Mouse (Mus musculus) forebrain, embryonic 10.5 days (tissue): Measurements from ENCODE around the gene Atp5j2. TPM values are rescaled to one million over a fixed set of nuclear protein-coding genes. Genes with fewer than 3 reads are reported as not detected.

Source experiments
- DNase-seq: peaks from one replicate; pipeline ENCODE4 v3.0.0-alpha.2; 2017; ENCODE audit warnings: low spot score; ENCODE audit errors: extremely low spot score
- H3K27ac ChIP-seq: fragments of 300-500 bp; sonication (generic); 2 replicates; pipeline ENCODE4 v1.5.1; 2016; ENCODE audit warnings: mild to moderate bottlenecking
- H3K27me3 ChIP-seq: fragments of 300-500 bp; sonication (generic); 2 replicates; pipeline ENCODE4 v1.6.1; 2016; ENCODE audit warnings: mild to moderate bottlenecking; ENCODE audit not compliant: poor library complexity, severe bottlenecking
- H3K36me3 ChIP-seq: fragments of 300-500 bp; sonication (generic); replicated peaks from 2 replicates; pipeline ENCODE4 v1.6.1; 2016; ENCODE audit warnings: mild to moderate bottlenecking, moderate library complexity
- H3K4me1 ChIP-seq: fragments of 300-500 bp; sonication (generic); 2 replicates; pipeline ENCODE4 v1.6.1; 2016
- H3K4me3 ChIP-seq: fragments of 300-500 bp; sonication (generic); 2 replicates; pipeline ENCODE4 v1.5.1; 2016; ENCODE audit warnings: mild to moderate bottlenecking, moderate library complexity
- H3K9me3 ChIP-seq: fragments of 300-500 bp; sonication (generic); 2 replicates; pipeline ENCODE4 v1.6.1; 2016; ENCODE audit warnings: mild to moderate bottlenecking, moderate library complexity
- WGBS: fragments of 180-500 bp; shearing (Covaris S2); methylation state at CpG from one replicate; pipeline ENCODE4 v1.1.7; 2016; 5-methylcytosine and 5-hydroxymethylcytosine counted together
- polyA plus RNA-seq: library from polyadenylated mRNA; unstranded; fragments of >200 nt; fragmentation: Nextera tagmentation; extraction: Ambion mirVana; gene quantifications from 2 replicates; pipeline ENCODE4 v1.2.1, GENCODE M21; 2016

Gene Atp5j2
- polyA plus RNA-seq, 1 experiment from 2014 or later: 508 TPM

GRCm38 (mm10) chr5:145139571-145140519 is 52.0 kb downstream of the Atp5j2 start, which contains the start of the genes Pdap1 and Bud31:
TSS of gene Pdap1 (minus strand) at chr5:145140238.
TSS of gene Bud31 (plus strand) at chr5:145140362.
- peak; percentile 94 for DNase-seq
- no peaks in the 10 kb centered on the region for H3K27me3 ChIP-seq
- peaks cover 29% of the 10 kb centered on the region for H3K4me1 ChIP-seq
- H3K36me3 ChIP-seq: peaks cover 64% of the 10 kb centered on the region
- no peaks in the 10 kb centered on the region for H3K9me3 ChIP-seq
- H3K27ac ChIP-seq: peak within 1 kb of the TSS; percentile 99
- H3K4me3 ChIP-seq: peak within 1 kb of the TSS; percentile 97
- under 1% methylated on average over 84 of the region's 84 CpGs for WGBS

- Histone ChIP-seq H3K4me1 (peaks cover 29% of the 10 kb centered on the region), H3K27ac (peak overlapping the region; percentile 99), H3K36me3 (peaks cover 64% of the 10 kb centered on the region), H3K4me3 (peak overlapping the region; percentile 97), H3K27me3 (no peaks in the 10 kb centered on the region), H3K9me3 (no peaks in the 10 kb centered on the region)
- no peak for DNase-seq
- 31% methylated on average over 6 of the region's 6 CpGs for WGBS
These were observed 53.0 kb downstream of the Atp5j2 start for GRCm38 (mm10) chr5:145138836-145139235.

Other genes with a start within 250 kb of the Atp5j2 start
- gene Smurf1, start 226.2 kb downstream of the Atp5j2 start, polyA plus RNA-seq: 12.1 and 13.0 TPM in 2 replicates
- not detected in 2 replicates for gene Gm4871, start 159.3 kb downstream of the Atp5j2 start, polyA plus RNA-seq
- not detected in 2 replicates for gene 1700018F24Rik, start 149.1 kb downstream of the Atp5j2 start, polyA plus RNA-seq
- gene Arpc1a, start 108.2 kb downstream of the Atp5j2 start, polyA plus RNA-seq: 120 and 121 TPM in 2 replicates
- not detected in 2 replicates for gene Kpna7, start 108.0 kb downstream of the Atp5j2 start, polyA plus RNA-seq
- gene Arpc1b, start 77.8 kb downstream of the Atp5j2 start, polyA plus RNA-seq: 82.9 and 83.4 TPM in 2 replicates
- 148 and 151 TPM in 2 replicates for gene Pdap1, start 51.8 kb downstream of the Atp5j2 start, polyA plus RNA-seq
- gene Bud31, start 51.7 kb downstream of the Atp5j2 start, polyA plus RNA-seq: 250 and 253 TPM in 2 replicates
- 17.5 and 18.9 TPM in 2 replicates for gene Ptcd1, start 25.0 kb downstream of the Atp5j2 start, polyA plus RNA-seq
- 91.4 and 92.5 TPM in 2 replicates for gene Cpsf4, start 24.8 kb downstream of the Atp5j2 start, polyA plus RNA-seq
- gene Zkscan14, start 9.8 kb upstream of the Atp5j2 start, polyA plus RNA-seq: 5.9 and 6.5 TPM in 2 replicates
- gene Zkscan5, start 12.5 kb upstream of the Atp5j2 start, polyA plus RNA-seq: 18.4 and 18.9 TPM in 2 replicates
- gene Zfp655, start 39.7 kb upstream of the Atp5j2 start, polyA plus RNA-seq: 31.0 and 33.8 TPM in 2 replicates
- gene Zscan25, start 88.4 kb upstream of the Atp5j2 start, polyA plus RNA-seq: 0.42 and 0.46 TPM in 2 replicates
- gene Cyp3a57, start 153.2 kb upstream of the Atp5j2 start, polyA plus RNA-seq: not detected in 2 replicates